Comparison of ENCODE assay signal across 21 mouse cellular contexts in genomic region chr17:68205545-68205944, GRCm38 (mm10).
"Had no signal": no experiment of that assay in that cellular context is flagged by ENCODE, and none has a peak within 500 bp of the region (broad histone marks: within the 10 kb centered on the region; RNA-seq: fewer than 3 reads in every experiment).

No protein-coding gene starts in this region.

- ATAC-seq: inflammation-experienced regulatory T-cells, adult 6 months had no signal

- H3K4me2 ChIP-seq: kidney, embryonic 15.5 days; liver, embryonic 13.5 days; midbrain, embryonic 12.5 days; neural tube, embryonic 12.5 days; neural tube, embryonic 15.5 days had no signal

- DNase-seq: kidney, adult 11 months; kidney, adult 8-10 months; kidney, postnatal 14 days; kidney, postnatal 4 days; layer of hippocampus, postnatal 36 days; liver, embryonic 13.5 days; lung, adult 2 months; lung, postnatal 14 days; lung, postnatal 4 days; right cerebral cortex, postnatal 14 days; right cerebral cortex, postnatal 4 days; thymus, adult 2 months; thymus, postnatal 14 days; thymus, postnatal 4 days had no signal

- H3K4me3 ChIP-seq: kidney, embryonic 15.5 days; layer of hippocampus, adult 2 months; left cerebral cortex, adult 2 months; liver, embryonic 13.5 days; midbrain, embryonic 12.5 days; neural tube, embryonic 12.5 days; neural tube, embryonic 15.5 days had no signal

- H3K9me3 ChIP-seq: kidney, embryonic 15.5 days; liver, embryonic 13.5 days; midbrain, embryonic 12.5 days; neural tube, embryonic 12.5 days; neural tube, embryonic 15.5 days had no signal

- H3K27me3 ChIP-seq: kidney, embryonic 15.5 days; liver, embryonic 13.5 days; midbrain, embryonic 12.5 days; neural tube, embryonic 12.5 days; neural tube, embryonic 15.5 days had no signal

- H3K36me3 ChIP-seq: kidney, embryonic 15.5 days; liver, embryonic 13.5 days; midbrain, embryonic 12.5 days; neural tube, embryonic 12.5 days; neural tube, embryonic 15.5 days had no signal

- H3K9ac ChIP-seq: kidney, embryonic 15.5 days; liver, embryonic 13.5 days; midbrain, embryonic 12.5 days; neural tube, embryonic 12.5 days; neural tube, embryonic 15.5 days had no signal

- H3K27ac ChIP-seq: kidney, embryonic 15.5 days; layer of hippocampus, adult 2 months; left cerebral cortex, adult 2 months; liver, embryonic 13.5 days; midbrain, embryonic 12.5 days; neural tube, embryonic 12.5 days; neural tube, embryonic 15.5 days had no signal

- H3K4me1 ChIP-seq: liver, embryonic 13.5 days; neural tube, embryonic 12.5 days had no signal
